Mouse (Mus musculus) neural tube, embryonic 15.5 days (tissue): ENCODE measurements around the gene Dcakd. TPM values are rescaled to one million over a fixed set of nuclear protein-coding genes. Genes with fewer than 3 reads are reported as not detected.

Source experiments
- ATAC-seq: fragments of 200-750 bp; cut with Nextera tagmentation; 2 replicates; pipeline ENCODE4 v1.8.0; 2017; ENCODE audit warnings: mild to moderate bottlenecking, moderate TSS enrichment, moderate library complexity; ENCODE audit not compliant: low FRiP score
- H3K27ac ChIP-seq: fragments of 300-500 bp; sonication (generic); replicated peaks from 2 replicates; pipeline ENCODE4 v1.5.1; 2015; ENCODE audit warnings: mild to moderate bottlenecking, inconsistent platforms
- H3K27me3 ChIP-seq: fragments of 300-500 bp; sonication (generic); replicated peaks from 2 replicates; pipeline ENCODE4 v1.6.1; 2015; ENCODE audit warnings: inconsistent platforms
- H3K36me3 ChIP-seq: fragments of 300-500 bp; sonication (generic); 2 replicates; pipeline ENCODE4 v1.6.1; 2015; ENCODE audit warnings: inconsistent platforms
- H3K4me1 ChIP-seq: fragments of 300-500 bp; sonication (generic); 2 replicates; pipeline ENCODE4 v1.6.1; 2015; ENCODE audit warnings: inconsistent platforms
- H3K4me2 ChIP-seq: fragments of 300-500 bp; sonication (generic); 2 replicates; pipeline ENCODE4 v1.6.1; 2015; ENCODE audit warnings: inconsistent platforms, mild to moderate bottlenecking, moderate library complexity
- H3K4me3 ChIP-seq: fragments of 300-500 bp; sonication (generic); replicated peaks from 2 replicates; pipeline ENCODE4 v1.5.1; 2015; ENCODE audit warnings: mild to moderate bottlenecking, inconsistent platforms
- H3K9ac ChIP-seq: fragments of 300-500 bp; sonication (generic); replicated peaks from 2 replicates; pipeline ENCODE4 v1.6.1; 2015; ENCODE audit warnings: mild to moderate bottlenecking, inconsistent platforms
- H3K9me3 ChIP-seq: fragments of 300-500 bp; sonication (generic); replicated peaks from 2 replicates; pipeline ENCODE4 v1.6.1; 2016; ENCODE audit warnings: inconsistent platforms
- WGBS: fragments of 180-500 bp; shearing (Covaris S2); methylation state at CpG from one replicate; pipeline ENCODE4 v1.1.7; 2015; ENCODE audit warnings: mixed read lengths; 5-methylcytosine and 5-hydroxymethylcytosine counted together
- polyA plus RNA-seq: library from polyadenylated mRNA; unstranded; fragments of >200 nt; fragmentation: Nextera tagmentation; extraction: Ambion mirVana; gene quantifications from 2 replicates; pipeline ENCODE4 v1.2.1, GENCODE M21; 2015

Gene Dcakd
- 149 and 153 TPM in 2 replicates for polyA plus RNA-seq

GRCm38 (mm10) chr11:103028176-103028891, at the start of gene Dcakd, which contains the start of gene Nmt1:
Gene Dcakd (minus strand): TSS chr11:103028333.
Gene Nmt1 (plus strand): TSS chr11:103028190.
- Histone ChIP-seq H3K27me3 (no peaks in the 10 kb centered on the region), H3K36me3 (no peaks in the 10 kb centered on the region; the same call in 1 of the 2 replicates), H3K9me3 (no peaks in the 10 kb centered on the region), H3K9ac (peak within 1 kb of the TSS; percentile 80), H3K4me2 (peak within 1 kb of the TSS; percentile 70), H3K27ac (peak within 1 kb of the TSS; percentile 89), H3K4me1 (peaks cover 45% of the 10 kb centered on the region), H3K4me3 (peak within 1 kb of the TSS; percentile 85)
- under 1% methylated on average over 36 of the region's 36 CpGs for WGBS
- ATAC-seq = peak; percentile 98

GRCm38 (mm10) chr11:103076581-103076980, 48.4 kb upstream of the Dcakd start:
- H3K9me3 ChIP-seq = no peaks in the 10 kb centered on the region
- peaks cover 14% of the 10 kb centered on the region for H3K4me1 ChIP-seq
- H3K27ac ChIP-seq = no peak overlapping the region
- H3K4me3 ChIP-seq = no peak overlapping the region
- H3K27me3 ChIP-seq = peaks cover 23% of the 10 kb centered on the region
- 92% methylated on average over 8 of the region's 8 CpGs for WGBS
- H3K36me3 ChIP-seq = no peaks in the 10 kb centered on the region
- H3K9ac ChIP-seq = no peak overlapping the region
- H3K4me2 ChIP-seq = no peak overlapping the region
- ATAC-seq = no peak

- Histone ChIP-seq H3K27ac (no peak overlapping the region), H3K4me3 (no peak overlapping the region), H3K4me1 (peaks cover 11% of the 10 kb centered on the region), H3K4me2 (no peak overlapping the region), H3K36me3 (no peaks in the 10 kb centered on the region), H3K9ac (no peak overlapping the region), H3K9me3 (no peaks in the 10 kb centered on the region), H3K27me3 (peaks cover 17% of the 10 kb centered on the region)
- ATAC-seq = no peak
- WGBS = 96% methylated on average over 7 of the region's 7 CpGs
These were observed 47.9 kb upstream of the Dcakd start for GRCm38 (mm10) chr11:103076010-103076409.

- ATAC-seq = no peak
- Histone ChIP-seq H3K9ac (no peak overlapping the region), H3K9me3 (no peaks in the 10 kb centered on the region), H3K27ac (no peak overlapping the region), H3K4me3 (no peak overlapping the region), H3K36me3 (peaks cover 2% of the 10 kb centered on the region; the same call in 1 of the 2 replicates), H3K4me1 (no peaks in the 10 kb centered on the region; the same call in 1 of the 2 replicates), H3K4me2 (no peak overlapping the region), H3K27me3 (peaks cover 6% of the 10 kb centered on the region; the same call in 1 of the 2 replicates)
- WGBS = 37% methylated on average over 10 of the region's 10 CpGs
These were observed 46.7 kb upstream of the Dcakd start for GRCm38 (mm10) chr11:103074796-103075323.

GRCm38 (mm10) chr11:103074121-103074650, 46.1 kb upstream of the Dcakd start:
- no peak for ATAC-seq
- H3K36me3 ChIP-seq = peaks cover 8% of the 10 kb centered on the region
- H3K9ac ChIP-seq = no peak overlapping the region
- no peak overlapping the region for H3K4me2 ChIP-seq
- H3K4me1 ChIP-seq = no peaks in the 10 kb centered on the region; the same call in 1 of the 2 replicates
- no peak overlapping the region for H3K27ac ChIP-seq
- H3K9me3 ChIP-seq = no peaks in the 10 kb centered on the region
- no peak overlapping the region for H3K4me3 ChIP-seq
- WGBS = 61% methylated on average over 10 of the region's 10 CpGs
- 0 out of 2 replicates have a peak, but pooled peaks cover under 1% of the 10 kb centered on the region for H3K27me3 ChIP-seq

- no peak for ATAC-seq
- Histone ChIP-seq H3K9ac (no peak overlapping the region), H3K27me3 (no peaks in the 10 kb centered on the region), H3K4me3 (no peak overlapping the region), H3K9me3 (no peaks in the 10 kb centered on the region), H3K36me3 (peaks cover 13% of the 10 kb centered on the region), H3K4me1 (no peaks in the 10 kb centered on the region; the same call in 1 of the 2 replicates), H3K27ac (no peak overlapping the region), H3K4me2 (no peak overlapping the region)
- 93% methylated on average over 7 of the region's 7 CpGs for WGBS
These were observed 45.5 kb upstream of the Dcakd start for GRCm38 (mm10) chr11:103073671-103074070.

GRCm38 (mm10) chr11:103070322-103070880, 42.3 kb upstream of the Dcakd start:
- H3K4me3 ChIP-seq = no peak overlapping the region
- no peak overlapping the region for H3K9ac ChIP-seq
- 96% methylated on average over 10 of the region's 10 CpGs for WGBS
- ATAC-seq = no peak
- no peak overlapping the region for H3K4me2 ChIP-seq
- no peak overlapping the region for H3K27ac ChIP-seq
- no peaks in the 10 kb centered on the region; the same call in 1 of the 2 replicates for H3K4me1 ChIP-seq
- no peaks in the 10 kb centered on the region for H3K9me3 ChIP-seq
- peaks cover 45% of the 10 kb centered on the region for H3K36me3 ChIP-seq
- no peaks in the 10 kb centered on the region for H3K27me3 ChIP-seq

- no peaks in the 10 kb centered on the region for H3K27me3 ChIP-seq
- no peak overlapping the region for H3K4me2 ChIP-seq
- no peak for ATAC-seq
- H3K4me1 ChIP-seq = no peaks in the 10 kb centered on the region; the same call in 1 of the 2 replicates
- 98% methylated on average over 2 of the region's 2 CpGs for WGBS
- H3K27ac ChIP-seq = no peak overlapping the region
- H3K9ac ChIP-seq = no peak overlapping the region
- no peaks in the 10 kb centered on the region for H3K9me3 ChIP-seq
- H3K4me3 ChIP-seq = no peak overlapping the region
- peaks cover 50% of the 10 kb centered on the region for H3K36me3 ChIP-seq
These were observed 41.6 kb upstream of the Dcakd start for GRCm38 (mm10) chr11:103069731-103070130.

GRCm38 (mm10) chr11:103068884-103069283, 40.8 kb upstream of the Dcakd start:
- 91% methylated on average over 11 of the region's 11 CpGs for WGBS
- ATAC-seq = no peak
- H3K4me1 ChIP-seq = no peaks in the 10 kb centered on the region
- H3K9me3 ChIP-seq = no peaks in the 10 kb centered on the region
- no peak overlapping the region for H3K4me3 ChIP-seq
- H3K4me2 ChIP-seq = no peak overlapping the region
- no peak overlapping the region for H3K27ac ChIP-seq
- no peak overlapping the region for H3K9ac ChIP-seq
- H3K36me3 ChIP-seq = peaks cover 58% of the 10 kb centered on the region
- no peaks in the 10 kb centered on the region for H3K27me3 ChIP-seq

- Histone ChIP-seq H3K9ac (no peak overlapping the region), H3K27me3 (no peaks in the 10 kb centered on the region), H3K9me3 (no peaks in the 10 kb centered on the region), H3K4me3 (no peak overlapping the region), H3K27ac (no peak overlapping the region), H3K4me1 (no peaks in the 10 kb centered on the region), H3K4me2 (no peak overlapping the region), H3K36me3 (peaks cover 64% of the 10 kb centered on the region)
- ATAC-seq = no peak
- 93% methylated on average over 4 of the region's 4 CpGs for WGBS
These were observed 40.1 kb upstream of the Dcakd start for GRCm38 (mm10) chr11:103068272-103068671.

- no peaks in the 10 kb centered on the region for H3K27me3 ChIP-seq
- no peaks in the 10 kb centered on the region for H3K4me1 ChIP-seq
- ATAC-seq = no peak
- H3K36me3 ChIP-seq = peaks cover 69% of the 10 kb centered on the region
- no peak overlapping the region for H3K4me2 ChIP-seq
- no peak overlapping the region for H3K9ac ChIP-seq
- no peak overlapping the region for H3K4me3 ChIP-seq
- 77% methylated on average over 8 of the region's 8 CpGs for WGBS
- no peaks in the 10 kb centered on the region for H3K9me3 ChIP-seq
- no peak overlapping the region for H3K27ac ChIP-seq
These were observed 39.4 kb upstream of the Dcakd start for GRCm38 (mm10) chr11:103067457-103068001.
